Mouse (Mus musculus): ENCODE measurements around the gene Fcho1.

Fcho1 gene

DNA sequence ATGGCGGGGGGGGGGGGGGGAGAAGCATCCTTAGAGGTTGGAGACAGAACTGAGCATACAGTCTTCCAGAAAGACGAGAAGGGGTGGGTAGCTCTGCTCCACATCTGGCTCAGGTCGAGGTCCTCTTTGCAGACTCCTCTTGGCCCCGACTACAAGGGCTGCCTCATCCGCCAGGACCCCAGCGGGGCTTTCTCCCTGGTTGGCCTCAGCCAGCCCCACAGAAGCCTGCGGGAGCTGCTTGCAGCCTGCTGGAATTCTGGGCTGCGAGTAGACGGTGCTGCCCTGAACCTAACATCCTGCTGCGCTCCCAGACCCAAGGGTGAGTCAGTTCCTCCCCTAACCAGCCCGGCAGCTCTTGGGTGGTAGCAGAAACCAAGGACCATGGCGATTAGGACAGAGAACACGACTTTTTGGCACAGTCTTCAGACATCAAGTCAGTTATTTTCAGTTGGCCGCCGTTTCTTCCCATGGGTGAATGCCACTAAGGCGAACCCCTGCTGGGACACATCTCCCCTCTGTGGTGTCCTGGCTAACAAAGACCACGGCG lies 44.1 kb downstream of the Fcho1 start:
- DNase-seq: no peak

DNA sequence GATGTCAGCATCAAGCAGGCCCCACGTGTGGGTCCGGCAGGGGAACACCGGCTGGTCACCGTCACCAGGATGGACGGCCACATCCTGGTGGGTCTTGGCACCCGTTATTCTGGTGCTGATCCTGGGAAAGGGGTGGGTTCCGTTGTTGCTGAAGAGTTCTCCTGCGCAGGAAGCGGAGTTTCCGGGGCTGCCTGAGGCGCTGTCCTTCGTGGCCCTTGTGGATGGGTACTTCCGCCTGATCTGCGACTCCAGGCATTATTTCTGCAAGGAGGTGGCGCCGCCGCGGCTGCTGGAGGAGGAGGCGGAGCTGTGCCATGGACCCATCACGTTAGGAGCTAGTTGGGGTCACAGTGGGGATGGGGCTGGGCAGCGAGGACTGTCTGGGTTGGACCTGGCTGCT lies 45.0 kb downstream of the Fcho1 start:
- peak; percentile 57 for DNase-seq

DNA sequence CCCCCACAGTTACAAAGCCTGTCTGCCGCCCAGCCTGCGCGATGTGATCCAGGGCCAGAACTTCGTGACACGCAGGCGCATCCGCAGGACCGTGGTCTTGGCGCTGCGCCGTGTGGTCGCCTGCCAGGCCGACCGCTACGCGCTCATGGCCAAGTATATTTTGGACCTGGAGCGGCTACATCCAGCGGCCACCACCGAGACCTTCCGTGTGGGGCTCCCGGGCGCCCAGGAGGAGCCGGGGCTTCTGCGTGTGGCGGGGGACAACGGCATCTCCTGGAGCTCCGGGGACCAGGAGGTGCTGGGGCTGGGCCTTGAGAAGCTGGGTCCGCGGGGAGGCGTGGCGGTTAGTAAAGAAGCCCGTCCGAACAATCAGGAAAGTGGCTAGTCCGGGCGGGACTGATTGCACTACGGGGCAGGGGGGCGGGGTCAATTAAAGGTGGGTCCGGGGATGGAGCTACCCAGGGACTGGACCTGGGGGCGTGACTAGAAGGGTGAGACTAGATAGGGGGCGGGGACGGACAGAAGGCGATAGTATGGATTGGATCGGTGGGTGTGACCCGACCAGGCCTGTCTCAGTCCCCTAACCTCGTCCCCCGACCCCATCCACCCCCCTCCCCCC lies 45.9 kb downstream of the Fcho1 start:
- DNase-seq: no peak

DNA sequence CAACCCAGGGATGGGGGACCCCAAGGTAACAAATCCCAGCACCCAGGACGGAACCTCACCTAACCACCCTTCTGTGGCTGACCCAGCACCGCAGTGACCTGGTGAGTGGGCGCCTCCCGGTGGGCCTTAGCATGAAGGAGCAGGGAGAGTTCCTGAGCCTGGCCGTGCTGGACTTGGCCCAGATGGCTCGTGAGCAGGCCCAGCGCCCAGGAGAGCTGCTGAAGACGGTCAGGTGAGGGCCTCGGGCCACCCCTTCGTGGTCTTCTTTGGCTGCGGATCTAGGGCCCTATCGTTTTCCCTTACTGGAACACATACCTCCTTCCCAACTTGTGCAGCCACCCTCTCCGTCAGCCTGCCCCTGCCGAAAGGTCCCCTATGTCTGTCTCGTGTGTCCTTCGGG lies 46.4 kb downstream of the Fcho1 start:
- no peak for DNase-seq

DNA sequence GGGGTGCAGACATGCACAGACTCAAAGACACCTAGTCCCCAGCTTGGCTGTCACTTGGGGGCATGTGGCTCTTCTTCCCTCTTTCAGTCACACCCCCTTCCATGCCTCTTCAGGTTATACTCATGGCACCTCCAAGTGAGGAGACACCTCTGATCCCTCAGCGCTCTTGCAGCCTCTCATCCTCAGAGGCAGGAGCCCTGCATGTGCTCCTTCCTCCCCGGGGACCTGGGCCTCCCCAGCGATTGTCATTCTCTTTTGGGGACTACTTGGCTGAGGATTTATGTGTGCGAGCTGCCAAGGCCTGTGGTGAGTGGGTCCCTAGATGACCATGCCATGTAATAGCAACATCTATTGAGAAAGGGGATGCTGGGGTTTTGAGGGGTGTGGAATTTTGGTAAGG lies 47.3 kb downstream of the Fcho1 start:
- no peak for DNase-seq

DNA sequence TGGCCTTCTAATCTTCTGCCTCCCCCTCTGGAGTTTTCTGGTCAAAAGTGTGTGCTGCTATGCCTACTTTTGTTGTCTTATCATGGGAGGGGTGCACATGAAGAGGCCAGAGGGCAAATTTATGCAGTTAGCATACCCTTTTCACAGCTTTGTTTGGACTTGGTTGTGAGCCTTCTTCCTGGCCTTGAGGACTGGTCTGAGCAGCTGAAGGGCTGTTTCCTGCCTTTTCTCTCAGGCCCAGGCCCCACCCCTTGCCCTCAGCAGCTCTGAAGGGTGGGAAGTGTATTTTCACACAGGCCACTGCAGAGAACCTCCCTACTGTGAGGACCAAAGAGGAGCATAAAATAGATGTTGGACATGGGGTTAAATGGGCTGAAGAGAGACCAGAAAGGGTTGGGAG lies 48.0 kb downstream of the Fcho1 start:
- DNase-seq: no peak

DNA sequence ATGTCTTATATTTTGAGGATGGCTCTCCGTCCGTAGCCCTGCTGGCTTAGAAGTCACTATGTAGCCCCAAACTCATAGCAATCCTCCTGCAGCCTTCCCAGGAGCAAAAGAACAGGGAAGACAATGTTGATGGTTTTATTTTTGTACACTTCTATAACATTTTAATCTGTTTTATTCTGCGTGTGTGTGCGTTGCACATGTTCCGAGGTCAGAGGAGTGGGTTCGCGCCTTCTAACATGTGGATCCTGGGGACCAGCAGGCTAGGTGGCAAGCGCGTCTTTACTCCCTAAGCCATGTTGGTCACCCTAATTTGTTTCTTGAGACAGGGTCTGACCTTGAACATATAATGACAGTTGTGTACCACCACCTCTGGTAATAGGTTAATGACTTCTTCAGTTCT lies 48.7 kb downstream of the Fcho1 start:
- DNase-seq: no peak

DNA sequence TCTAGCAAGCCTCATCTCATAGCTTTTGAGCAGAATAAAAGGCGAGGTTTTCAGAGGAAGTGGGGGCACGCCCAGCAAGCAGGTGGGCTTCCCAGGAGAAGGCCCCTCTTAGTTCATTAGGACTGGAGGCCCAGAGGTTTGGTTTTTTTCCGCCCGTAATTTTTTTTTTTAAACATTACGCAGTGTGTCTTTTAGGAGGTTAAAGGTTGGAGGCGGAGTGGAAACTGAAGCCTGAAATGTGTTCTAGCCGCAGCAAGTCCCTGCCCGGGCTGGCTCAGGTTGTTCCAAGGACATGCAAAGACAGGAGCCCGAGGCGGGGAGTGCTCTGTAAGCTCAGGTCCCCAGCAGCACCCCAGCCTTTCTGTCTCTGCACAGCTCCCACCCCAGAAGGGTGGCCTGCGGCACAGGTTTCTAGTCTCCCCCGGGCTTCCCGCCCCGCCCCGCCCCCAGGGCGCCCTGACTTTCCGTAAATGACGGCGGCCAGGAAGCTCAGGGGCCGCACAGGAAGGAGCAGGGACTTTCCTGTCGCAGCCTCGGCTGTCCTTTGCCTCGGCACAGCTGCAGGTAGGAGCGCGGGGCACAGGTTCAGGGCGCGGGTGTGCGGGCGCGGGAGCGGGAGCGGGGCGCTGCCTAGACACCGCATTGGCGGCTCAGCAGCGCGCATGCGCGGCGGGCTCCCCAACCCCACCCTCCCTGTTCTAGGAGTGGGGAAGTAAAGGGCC lies 49.3 kb downstream of the Fcho1 start, which contains the start of gene Jak3:
Gene Jak3 (plus strand): TSS at position 277 of the 722 bp plus-strand sequence.
- peak; percentile 69 for DNase-seq

DNA sequence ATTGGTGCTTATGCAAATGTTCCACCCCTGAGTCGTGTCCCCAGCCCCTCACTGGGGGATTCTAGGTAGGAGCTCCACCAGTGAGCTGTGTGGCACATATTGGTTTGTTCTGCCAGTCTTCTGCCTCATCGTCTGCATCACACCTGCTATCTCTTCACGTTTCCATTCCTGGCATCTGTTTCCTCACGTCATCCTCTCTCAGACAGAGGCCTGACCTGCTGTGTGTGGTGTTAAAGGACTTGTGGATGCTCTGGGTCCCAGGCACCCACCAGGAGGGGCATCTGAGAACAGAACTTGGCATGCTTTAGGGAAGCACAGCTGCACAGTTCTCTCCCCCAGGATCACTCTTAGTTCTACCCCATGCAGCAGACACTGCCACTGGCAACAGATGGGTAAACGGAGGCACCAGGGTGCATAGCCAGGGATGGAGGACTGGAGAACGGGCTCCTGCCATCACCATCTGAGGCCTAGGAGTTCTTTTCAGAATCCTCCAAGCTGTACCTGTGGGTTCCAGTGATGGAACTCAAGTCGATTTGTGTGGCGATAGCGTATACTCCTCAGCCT lies 50.0 kb downstream of the Fcho1 start:
- no peak for DNase-seq

DNA sequence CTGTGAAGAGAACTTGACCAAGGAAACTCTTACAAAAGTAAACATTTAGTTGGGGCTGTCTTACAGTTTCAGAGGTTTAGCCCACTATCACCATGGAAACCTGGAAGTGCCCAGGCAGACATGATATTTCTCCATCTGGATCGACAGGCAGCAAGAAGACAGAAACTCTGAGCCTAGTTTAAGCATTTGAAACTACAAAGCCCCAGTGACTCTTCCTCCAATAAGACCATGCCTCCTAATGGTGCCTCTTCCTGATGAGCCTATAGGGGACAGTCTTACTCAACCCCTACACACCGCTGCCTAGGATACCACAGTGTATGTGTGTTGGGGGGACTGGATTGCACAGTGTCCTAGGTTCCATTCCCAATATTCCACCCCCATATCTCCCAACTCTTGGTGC lies 51.4 kb downstream of the Fcho1 start:
- DNase-seq: no peak

DNA sequence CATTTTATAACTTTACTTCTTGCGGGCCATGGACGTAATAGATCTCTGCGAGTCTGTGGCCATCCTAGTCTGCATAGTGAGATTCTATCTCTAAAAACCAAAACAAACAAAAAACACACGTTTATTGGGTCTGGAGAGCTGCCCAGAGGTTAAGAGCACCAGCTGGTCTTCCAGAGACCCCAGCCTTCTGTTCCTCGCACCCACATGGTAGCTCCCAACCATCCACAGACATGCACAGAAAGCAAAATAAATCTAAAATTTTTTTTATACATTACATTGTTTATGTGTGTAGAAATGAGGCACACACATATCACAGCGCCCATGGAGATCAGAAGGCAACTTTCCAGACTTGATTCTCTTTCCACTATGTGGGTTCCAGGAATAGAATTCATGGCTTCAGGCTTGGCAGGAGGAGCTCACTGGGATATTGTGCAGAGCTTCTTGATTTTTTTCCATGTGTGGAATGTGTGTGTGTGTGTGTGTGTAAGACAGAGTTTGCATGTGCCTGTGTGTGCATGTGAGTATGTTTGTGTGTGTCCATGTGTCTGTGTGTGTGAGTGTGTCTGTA lies 53.3 kb downstream of the Fcho1 start:
- no peak for DNase-seq

DNA sequence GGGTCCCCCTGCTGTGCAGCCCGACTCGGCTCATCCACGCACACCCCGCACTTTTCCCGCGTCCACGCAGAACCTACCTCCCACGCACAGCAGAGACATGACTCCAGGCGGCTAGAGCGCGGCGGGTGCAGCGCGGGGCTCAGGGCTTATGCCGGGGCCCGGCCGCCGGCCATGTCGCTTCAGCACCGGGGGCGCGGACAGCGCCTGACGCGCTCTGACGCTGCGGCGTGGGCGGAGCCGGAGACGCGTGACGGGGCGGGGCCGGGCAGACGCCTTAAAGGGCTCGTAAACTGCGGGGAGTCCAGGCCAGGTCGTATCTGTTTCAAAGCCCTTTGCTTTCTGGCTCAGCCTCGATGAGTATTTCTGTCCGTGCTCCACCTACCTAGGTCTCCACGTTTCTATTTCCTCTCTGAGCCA lies 54.0 kb downstream of the Fcho1 start, which contains the start of gene Unc13a:
Gene Unc13a (minus strand): TSS at position 209 of the 417 bp plus-strand sequence.
- peak; percentile 87 for DNase-seq

DNA sequence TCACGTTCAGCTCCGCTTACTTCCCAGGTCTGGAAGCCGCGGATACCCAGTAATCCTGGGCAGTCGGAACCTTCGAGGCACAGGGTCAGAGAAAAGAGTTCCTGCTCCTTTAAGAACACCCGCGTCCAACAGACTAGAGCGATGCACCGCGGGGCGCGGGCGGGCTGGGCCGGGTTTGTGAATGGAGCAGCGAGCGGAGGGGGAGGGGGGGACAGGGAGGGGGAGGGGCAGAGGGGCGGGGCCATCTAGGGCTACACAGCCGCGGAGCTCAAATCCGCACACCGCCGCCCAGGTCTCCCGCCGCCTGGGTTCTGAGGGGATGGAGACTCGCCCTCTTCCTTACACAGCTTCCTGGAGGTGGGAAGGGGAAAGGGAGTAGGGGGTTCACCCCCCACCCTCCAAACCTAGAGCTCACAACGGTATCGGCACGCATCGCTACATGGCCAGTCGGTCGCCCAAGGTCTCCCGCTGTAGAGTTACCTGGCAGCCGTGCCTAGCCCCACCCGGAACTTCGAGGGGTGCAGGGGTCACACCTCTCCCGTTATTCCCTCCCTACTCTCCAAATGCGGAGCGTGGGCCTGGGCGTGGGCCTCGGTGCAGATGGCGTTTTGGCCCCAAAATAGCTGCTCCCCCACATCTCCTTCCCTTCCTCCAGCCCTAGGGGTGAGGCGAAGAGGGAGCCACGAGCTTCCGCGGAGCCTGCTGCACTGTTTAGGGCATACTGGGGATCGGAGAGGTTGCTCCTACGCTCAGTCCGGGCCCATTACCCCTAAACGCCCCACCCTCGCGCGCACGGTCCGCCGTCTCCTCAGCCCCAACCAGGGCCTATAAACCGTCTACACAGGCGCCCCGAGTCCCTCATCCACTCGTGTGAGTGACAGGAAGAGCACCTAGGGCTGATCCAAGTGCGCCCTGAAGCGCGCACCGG lies 54.6 kb downstream of the Fcho1 start:
- DNase-seq: peak; percentile 44

DNA sequence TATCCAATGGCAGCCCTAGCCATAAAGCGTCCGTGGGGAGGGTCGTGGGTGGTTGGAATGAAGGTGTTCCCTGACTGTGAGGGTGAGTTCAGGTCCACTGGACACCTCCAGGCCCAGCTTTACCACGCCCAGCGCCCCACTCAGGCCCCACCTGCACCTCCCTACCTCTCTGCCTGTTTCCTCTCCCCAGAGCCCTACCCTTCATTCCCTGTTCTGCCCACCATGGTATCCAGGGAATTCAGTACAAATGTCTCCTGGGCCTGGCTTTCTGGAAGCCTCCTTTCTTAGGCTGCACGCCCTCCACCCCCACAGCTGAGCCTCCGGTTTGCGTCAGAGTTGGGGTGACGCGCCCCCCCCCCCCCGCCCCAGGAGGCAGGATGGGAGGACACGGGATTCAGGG lies 55.3 kb downstream of the Fcho1 start:
- DNase-seq: no peak

DNA sequence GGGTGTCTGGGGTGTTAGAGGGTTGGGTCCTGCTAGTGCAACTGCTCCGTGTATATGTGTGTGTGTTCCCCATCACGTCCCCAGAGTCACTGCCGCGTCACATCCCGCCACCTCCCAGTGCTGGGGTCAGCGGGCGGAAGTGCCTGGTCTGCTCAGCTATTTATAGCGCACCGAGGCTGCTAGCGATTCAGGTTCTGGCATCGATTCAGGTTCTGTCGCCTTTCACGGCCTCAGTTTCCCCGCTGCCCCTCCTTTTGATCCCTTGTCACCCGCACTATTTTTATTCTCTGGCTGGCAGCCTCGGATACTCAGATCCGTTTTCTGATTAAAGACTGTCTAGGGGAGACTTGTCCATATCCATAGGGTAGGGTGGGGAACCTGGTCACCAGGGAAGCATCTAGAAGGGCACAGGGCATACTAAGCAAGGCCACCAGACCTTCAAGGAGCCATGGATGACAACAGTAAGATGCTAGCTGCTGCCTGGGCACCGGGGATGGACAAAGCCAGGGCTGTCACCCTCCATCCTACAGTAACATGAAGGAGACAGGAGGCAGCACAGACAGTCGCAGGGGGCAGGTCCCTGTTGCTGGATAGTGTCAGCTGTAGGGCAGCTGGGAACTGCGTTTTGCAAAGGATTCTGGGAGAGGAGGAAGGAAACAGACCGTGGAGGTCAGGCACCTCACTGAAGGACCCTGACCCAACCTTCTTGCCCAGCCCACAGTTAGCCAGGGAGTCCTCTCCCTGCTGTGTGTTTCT lies 57.1 kb downstream of the Fcho1 start:
- no peak for DNase-seq

DNA sequence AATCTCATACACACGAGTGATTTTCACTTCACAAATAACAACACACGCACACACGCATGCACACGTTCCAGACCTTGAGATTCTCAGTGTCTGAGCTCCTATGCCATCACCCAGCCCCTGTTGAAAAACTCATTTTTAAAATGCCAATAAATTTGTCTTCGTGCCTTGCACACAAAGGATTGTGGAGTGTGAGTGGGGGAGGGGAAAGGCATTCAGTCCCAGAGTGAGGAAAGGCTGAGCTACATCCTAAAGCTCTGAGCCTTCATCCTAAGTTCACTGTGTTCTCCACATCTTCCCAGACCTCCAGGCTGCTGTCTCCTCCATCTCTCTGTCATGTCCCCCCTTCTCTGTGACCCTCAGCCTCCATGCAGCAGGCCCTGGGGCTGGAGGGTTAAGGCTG lies 58.3 kb downstream of the Fcho1 start:
- no peak for DNase-seq

DNA sequence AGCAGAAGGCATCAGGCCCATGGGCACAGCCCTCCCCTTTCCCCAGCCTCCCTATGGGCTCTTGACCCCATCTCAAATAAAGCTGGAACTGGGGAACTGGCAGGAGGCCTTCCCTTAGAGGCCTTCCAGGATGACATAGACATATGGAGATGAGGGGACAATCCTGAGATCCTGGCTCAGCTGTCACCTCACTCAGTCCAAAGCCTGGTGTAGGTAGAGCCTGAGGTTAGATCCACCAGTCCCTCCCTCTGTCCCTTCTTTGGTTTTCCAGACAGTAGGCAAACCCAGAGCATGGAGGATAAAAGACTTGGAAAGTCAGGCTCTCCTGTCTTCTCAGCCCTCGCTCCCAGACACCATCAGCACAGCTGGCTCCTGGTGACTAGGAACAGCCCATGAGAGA lies 58.7 kb downstream of the Fcho1 start:
- no peak for DNase-seq

DNA sequence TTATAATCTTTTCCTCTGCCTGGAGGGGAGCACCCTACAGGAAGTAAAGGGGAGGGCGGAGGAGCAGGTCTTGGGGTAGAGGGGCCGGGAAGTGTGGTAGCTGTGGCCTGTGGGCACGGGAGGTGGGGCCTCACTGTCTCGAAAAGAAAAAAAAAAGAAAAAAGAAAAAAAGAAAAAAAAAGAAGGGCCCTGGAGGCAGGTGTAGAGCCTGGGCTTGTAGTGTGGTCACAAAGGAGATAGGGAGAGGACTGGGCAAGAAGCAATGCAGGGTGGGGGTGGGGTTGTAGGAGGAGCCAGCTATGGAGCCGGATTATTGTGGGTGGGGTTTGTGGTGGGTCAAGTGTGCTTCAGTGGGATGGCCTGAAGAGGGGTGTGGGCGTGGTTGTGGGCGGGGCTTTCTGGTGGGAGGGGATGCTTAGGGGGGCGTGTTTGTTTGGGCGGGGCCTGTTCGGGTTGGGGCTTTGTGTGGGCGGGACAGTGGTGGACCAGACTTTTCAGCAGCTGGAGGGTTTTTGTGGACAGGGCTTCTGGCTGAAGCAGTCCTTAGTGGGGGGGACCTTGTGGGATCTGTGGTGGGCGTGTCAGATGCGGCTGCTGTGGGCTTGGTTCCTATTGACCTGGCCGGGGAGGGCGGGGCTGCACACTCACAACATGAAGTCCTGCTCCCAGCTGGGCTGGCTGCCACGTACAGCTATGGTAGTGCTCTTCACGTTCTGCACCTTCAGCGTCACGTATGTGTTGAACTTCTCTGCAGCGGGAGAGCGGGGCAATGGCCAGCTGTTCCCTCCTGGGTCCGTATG lies 60.0 kb downstream of the Fcho1 start:
- DNase-seq: peak; percentile 60

DNA sequence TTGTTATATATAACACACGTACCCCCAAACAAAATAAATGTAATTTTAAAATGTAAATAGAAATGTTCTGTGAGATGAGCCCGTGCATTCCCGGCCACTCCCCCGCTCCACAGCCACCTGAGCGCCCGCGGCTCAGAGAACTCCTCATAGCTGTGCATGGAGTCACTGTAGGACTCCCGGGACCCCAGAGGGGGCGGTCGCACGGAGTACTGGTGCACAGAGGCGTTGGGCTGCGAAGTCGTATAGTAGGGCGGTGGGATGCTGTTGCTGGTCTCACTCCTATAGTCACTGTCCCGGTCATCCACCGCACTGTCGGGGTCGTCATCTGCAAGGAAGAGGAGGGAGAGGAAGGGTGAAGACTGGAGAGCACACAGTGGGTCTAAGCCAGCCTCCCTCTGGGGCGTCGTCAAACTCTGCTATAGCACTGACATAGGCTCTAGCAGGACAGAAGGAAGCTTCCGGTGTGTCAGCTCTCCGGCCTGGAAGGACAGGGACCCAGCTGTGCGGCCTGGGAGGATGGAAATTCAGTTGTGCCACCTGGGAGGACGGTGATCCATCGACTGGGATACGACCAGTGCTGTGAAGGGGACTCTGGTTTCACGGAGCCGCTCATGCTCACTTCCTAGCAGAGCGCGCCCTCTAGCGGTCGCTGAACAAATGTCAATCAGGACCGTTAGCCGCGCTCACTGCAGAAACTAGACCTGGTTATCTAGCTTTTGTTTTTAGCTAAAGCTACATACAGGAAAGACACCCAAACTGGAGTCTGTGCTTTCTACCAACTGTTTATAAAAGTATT lies 65.0 kb downstream of the Fcho1 start:
- DNase-seq: peak; percentile 82

DNA sequence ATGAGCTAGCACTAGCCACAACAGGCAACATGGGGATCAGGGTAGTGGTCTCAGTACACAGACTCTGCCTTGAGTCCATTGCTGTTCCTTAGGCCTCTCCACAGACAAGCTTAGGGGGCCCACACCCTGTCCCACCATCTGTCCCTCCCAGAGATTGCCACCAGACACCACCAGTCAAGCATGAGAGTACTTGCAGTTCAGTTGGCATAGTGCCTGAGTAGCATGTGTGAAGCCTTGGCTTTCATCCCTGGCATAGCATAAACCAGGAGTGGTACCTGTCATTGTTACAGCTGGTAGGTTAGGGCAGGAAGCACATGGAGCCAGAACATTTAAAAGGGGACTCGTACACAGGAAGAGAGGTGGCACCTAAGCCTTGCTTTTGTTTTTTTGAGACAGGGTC lies 65.8 kb downstream of the Fcho1 start:
- DNase-seq: no peak
